Mouse (Mus musculus): ENCODE data around the gene Ovca2. TPM values are rescaled to one million over a fixed set of nuclear protein-coding genes. Genes with fewer than 3 reads are reported as not detected.
"Not testable (repeated sequence)": the region's sequence is repeated elsewhere in the genome, so short reads cannot be mapped to it uniquely, and the experiment has no call there.

Gene Ovca2
- total RNA-seq, 2 experiments from 2014 or later: 12.4 to 13.9 TPM

DNA sequence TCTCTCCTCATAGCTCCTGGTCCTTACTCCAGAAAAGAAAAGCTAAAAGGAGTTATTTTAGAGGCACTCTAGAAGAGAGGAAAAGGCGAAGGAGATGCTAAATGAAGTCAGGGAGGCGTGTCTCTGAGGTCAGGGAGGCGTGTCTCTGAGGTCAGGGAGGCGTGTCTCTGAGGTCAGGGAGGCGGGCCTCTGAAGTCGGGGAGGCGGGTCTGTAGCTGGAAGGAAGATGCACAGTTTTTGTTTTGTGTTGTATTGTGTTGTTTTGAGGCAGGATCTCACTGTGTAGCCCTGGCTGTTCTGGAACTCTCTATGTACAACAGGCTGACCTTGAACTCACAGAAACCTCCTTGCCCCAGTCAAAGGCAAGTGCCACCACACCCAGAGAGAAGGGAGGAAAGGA, 19.3 kb upstream of the Ovca2 start:
- DNase-seq (ENCODE audit: low spot score in 2 of 2): no peak
- intact Hi-C loops (cut with DNase I): no loop called here

DNA sequence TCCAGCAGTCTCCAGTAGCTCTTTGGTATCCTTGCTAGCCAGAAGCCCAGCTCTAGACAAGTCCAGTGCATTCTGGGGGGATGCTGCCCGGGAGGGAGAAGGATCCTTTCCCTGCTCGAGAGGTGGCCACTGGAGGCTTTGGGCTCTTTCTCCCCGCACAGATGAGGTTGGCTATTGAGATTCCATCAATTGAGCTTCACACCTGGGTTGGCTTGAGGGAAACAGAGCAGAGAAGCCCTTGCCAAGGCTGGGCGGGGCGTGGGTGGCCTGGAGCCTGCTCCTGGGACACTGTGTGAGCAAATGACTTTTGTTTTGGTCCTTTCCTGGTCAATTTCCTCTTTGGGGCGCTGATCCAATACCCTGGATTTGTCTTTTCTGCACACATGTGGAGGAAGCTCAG, 17.5 kb upstream of the Ovca2 start:
- no peak for DNase-seq (ENCODE audit: low spot score in 2 of 2)
- intact Hi-C loops (cut with DNase I): no loop called here

DNA sequence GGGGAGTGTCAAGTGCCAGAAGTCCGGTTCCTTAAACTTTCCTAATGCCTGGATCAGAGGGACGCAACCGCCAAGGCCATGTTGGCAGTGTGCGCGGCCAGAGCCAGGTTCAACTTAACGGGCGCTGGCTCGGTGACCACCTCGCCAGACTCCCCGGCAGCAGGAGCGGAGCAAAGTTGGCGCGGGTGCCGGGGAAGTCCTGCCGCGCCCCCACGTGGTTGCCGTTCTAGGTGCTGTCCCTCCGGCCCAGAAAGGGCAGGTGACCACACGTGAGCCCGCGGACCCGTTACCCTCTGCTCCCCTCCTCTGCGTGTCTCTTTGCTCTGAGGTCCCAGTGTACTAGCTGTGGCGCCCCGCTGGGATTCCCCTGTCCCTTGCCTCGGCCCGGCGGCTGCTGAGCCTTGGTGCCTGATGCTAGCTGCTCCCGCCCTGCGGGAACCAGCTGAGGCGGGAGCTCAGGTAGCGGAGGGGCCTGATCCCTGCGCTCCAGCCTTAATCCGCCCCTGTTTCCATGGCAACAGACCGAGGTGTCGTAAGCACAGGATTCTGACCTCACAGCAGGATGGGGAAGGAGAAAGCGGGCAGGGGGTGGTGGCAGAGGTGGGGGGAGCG, 16.3 kb upstream of the Ovca2 start:
- intact Hi-C loops (cut with DNase I): loop anchor here (5.0 kb wide), 2 partner anchors 197 to 267 kb away; partner anchors contain the start of gene Tlcd2
- peak in 1 of 2 experiments; percentile 55 for DNase-seq (ENCODE audit: low spot score in 2 of 2)

DNA sequence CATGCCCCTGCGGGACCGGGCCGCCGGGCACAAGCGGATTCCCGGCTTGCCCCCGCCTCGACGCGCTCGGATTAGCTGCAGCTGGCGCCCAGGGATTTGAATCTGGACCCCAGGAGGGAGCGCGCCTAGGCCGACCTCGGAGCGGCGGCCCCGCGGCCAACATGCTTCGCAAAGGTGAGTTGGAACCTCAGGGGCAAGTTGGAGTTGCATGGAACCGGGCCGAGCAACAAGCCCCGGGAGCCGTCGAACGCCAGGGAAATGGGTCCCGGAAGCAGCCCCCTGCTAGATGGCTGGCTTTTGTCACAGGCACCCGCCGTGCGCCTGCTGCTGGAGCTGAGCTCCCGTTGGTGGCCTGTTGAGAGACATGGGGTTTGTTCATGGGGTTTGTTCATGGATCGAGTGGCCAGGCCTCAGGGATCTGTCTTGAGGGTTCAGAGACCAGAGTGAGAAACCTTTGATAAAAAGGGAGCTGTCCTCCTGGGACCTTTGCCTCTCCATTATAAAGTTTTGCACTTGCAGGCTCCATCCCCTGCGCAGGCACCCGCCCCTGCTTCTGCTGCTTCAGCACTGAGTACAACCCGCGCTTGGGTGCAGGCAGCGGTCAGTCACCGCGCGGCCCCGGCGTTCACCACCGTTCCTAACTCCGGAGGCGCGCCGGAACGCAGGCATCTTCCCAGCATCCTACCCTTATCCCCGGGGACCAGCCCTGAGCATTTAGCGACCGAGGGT, 15.7 kb upstream of the Ovca2 start:
- intact Hi-C loops (cut with DNase I): loop anchor here (5.0 kb wide), 2 partner anchors 198 to 268 kb away; partner anchors contain the start of gene Tlcd2

DNA sequence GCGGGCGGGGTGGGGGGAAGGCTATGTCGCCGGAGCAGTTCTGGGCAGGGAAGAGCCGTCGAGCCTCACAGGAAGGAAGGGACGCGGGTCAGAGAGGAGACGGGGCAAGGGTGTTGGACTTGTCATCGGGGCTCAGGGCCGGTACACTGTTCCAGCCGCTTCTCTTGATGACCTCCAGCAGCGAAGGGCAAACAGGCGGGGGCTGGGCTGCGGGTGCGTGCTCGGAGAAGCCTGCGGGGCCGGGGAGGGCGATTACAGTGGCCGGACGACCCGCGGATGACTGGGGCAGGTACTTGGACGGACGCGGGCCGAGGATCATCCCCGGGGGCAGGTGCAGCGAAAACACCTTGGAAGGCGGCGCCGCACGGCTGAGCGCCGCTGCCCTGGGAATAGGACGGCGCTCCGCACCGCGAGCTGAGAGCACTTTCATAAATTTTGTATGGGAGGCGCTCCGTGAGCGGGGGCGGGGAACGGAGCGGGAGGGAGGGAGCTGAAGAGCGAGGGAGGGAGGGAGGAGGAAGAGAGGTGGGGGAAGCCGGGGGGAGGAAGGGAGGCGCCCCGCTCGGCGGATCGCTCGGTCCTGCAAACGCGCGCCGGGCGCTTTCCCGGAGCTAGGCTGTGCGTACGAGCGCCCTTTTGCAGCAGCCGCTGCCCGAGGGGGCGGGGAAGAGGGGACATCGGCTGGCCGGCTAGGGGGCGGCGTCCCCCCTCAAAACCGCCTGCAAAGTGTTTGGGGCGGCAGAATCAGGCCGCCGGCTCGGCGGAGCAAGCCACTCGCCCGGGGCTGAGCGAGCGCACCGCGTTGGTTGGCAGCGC, 14.8 kb upstream of the Ovca2 start, which contains the start of gene Rtn4rl1:
Rtn4rl1 (plus strand) TSS at position 528 of the 816 bp plus-strand sequence.
- intact Hi-C loops (cut with DNase I): loop anchor here (1.0 to 5.0 kb wide), 3 partner anchors 98 to 269 kb away; partner anchors contain the start of gene Tlcd2
- DNase-seq (ENCODE audit: low spot score in 2 of 2): peak; percentile 74 to 76

More for the DNA sequence above, 15.7 kb upstream of the Ovca2 start:
- DNase-seq (ENCODE audit: low spot score in 2 of 2): no peak

DNA sequence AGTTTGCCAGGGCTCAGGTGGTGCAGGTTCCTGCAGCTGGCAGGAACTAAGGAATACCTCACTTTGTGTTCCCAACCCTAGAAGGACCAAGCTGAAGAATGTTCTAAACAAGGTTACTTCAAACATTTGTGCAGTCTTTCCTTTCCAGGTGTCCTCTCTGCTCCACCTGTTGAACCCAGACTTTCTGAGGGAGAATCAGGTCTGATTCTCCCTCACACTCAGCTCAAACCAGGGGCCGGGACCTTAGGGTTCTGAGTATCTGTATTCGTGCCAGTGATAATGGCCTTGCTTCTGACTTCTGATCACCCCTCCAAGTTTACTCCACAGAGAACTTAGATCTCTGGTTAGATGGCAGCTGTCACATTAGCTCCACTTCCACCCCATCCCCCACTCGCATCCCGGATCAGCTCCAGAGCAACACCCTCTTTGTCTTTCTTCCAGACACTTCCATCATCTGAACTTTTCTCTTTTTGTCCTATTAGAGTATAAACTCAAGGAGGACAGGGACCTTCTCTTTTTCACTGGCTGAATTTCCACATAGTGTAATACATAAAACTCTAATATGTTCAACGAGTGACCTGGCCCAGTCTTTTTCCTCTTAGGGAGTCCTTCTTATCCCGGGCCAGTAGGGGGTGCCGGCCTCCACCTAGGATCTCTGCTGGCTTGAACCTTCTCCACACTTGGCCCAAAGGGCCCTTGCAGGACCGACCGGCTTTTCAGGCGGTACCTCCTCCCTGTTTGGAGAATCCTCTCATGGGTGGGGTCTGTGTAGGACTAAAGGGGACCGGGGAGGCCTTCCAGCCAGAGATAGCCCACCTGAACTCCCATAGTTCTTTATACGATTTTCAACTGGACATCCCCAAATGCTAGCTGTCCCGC, 13.9 kb upstream of the Ovca2 start:
- DNase-seq (ENCODE audit: low spot score in 2 of 2): peak in 1 of 2 experiments; percentile 84
- intact Hi-C loops (cut with DNase I): loop anchor here (1.0 to 5.0 kb wide), 3 partner anchors 99 to 270 kb away; partner anchors contain the start of gene Tlcd2

DNA sequence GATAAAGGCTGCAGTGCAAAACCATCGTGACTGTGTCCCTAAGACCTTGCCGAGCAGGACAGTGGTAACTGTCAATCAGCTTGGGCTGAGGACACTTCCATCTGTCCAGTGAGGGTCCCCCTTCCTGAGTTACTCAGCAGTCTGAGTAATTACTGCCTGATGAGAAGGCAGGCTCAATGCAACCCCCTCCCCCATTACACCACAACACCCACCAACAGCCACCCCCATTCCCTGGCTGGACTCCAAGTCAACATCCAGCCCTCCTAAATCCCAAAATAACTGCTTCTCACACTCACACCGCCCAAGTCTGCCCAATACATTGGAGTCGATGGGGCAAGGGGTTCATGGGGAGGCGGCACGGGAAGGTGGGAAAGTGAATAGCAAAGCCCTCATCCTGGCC, 13.2 kb upstream of the Ovca2 start:
- no peak for DNase-seq (ENCODE audit: low spot score in 2 of 2)
- intact Hi-C loops (cut with DNase I): loop anchor here (5.0 kb wide), 2 partner anchors 200 to 270 kb away; partner anchors contain the start of gene Tlcd2

DNA sequence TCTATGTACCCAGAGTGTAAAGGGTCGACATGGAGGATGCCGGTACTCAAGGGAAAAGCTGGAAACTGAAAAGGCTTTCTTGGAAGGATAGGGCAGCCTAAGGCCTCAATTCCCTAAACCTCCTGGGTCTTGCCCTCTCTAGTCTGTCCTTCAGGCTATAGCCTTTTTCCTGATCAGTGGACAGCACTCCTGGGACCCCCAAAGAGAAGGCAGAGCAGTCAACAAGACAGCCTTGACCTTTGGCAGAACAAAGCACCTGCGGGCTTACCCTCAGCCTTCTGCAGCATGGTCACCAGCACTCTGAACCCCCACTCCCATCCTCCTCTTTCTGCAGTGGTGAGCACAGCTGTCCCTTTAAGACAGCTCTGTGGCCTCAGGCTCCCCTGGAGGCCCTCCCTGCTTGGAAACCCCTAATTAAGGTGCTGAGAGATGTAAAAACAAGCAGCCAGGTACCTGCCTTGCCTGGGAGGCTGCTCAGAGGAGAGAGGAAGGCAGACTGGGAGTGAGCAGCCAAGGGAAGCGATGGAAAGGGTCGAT, 12.3 kb upstream of the Ovca2 start, which contains the start of gene Dph1:
Dph1 (minus strand) TSS at position 337 of the 537 bp plus-strand sequence.
- DNase-seq (ENCODE audit: low spot score in 2 of 2): no peak
- intact Hi-C loops (cut with DNase I): loop anchor here (5.0 kb wide), 2 partner anchors 201 to 271 kb away; partner anchors contain the start of gene Tlcd2

DNA sequence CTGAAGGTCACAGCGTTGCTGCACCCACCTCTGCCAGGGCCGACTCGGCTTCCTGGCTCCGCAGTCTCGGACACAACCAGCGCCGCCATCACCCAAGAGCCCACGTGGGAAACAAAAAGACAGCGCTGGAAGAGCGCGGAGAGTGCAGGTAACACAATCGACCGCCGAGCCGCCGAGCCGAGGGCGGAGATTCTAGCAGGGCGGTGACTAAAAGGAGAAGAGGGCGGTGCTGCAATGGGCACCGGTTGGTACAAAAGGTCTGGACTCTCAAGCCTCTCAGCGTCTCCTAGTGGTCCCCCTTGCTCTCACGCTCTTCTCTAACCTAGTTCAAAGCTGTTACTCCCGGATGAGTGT, 11.7 kb upstream of the Ovca2 start:
- intact Hi-C loops (cut with DNase I): loop anchor here (5.0 kb wide), 2 partner anchors 202 to 272 kb away; partner anchors contain the start of gene Tlcd2
- peak; percentile 81 to 88 for DNase-seq (ENCODE audit: low spot score in 2 of 2)

DNA sequence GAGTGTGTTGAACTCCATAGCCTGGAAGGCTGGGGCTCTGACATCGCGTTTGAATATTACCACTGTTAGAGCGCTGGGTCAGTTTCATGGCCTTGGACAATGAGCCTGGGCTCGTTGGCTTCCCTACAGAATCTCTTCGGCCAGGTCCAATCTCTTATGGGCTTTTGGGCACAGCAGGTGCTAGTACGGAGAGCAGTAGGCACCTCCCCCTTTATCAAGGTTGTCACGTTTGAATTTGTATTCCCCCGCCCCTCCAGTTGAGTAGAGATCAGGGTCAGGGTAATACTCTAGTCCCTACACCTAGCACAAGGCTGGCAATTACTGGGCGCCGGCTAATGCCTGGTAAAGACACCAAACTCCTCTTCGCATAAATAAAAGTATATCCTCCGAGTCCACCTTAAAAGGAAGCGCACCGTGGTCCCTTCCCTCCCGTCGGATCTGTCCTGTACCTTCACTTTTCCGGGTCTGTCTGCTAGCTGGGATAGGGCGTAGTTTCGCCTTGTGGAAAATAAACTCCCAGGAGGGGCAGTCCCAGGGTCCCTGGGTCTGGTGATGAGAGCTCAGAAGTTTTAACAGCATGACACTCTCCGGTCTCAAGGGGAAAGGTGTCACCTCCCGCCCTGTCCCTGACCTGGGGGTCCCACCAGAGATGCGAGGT, 11.2 kb upstream of the Ovca2 start:
- no peak for DNase-seq (ENCODE audit: low spot score in 2 of 2)
- intact Hi-C loops (cut with DNase I): loop anchor here (5.0 kb wide), 2 partner anchors 202 to 272 kb away; partner anchors contain the start of gene Tlcd2

DNA sequence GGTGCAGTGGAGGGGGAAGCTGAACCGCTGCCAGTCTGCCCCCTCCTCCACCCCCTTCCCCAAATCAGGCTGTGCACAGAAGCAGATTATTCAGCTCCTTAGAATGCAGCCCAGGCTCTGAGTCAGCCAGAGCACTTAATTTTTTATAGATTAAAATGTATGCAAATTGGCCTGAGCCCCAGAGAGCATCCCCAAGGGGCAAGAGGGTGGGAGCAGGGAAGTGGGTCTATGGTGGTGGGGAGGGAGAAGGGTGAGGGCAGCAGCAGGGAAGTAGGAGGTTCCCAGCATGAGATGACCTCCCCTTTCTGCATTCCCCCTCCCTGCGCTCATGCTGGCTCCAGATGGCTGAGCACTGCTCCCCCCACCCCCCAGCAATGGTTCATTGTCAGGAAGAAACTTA, 6.4 kb upstream of the Ovca2 start:
- DNase-seq (ENCODE audit: low spot score in 2 of 2): peak in 1 of 2 experiments; percentile 76
- intact Hi-C loops (cut with DNase I): no loop called here

DNA sequence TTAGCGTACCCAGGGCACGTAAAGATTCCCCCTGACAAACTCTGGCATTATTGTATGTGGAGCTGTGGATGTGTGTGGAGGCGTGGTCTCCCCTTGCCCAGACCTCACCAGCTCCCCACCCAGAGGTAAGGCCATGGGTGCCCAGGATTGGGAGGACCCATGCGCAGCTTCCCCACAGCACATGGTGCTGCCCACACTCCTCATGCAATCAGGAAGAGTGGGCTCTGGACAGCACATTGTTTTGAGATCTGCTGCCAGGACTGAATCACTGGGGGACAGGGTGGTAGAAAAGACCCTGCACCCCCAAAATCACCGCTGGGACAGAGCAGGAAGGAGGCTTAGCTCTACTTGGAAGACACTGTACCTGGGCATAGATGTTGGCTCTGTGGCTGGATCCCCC, 5.9 kb upstream of the Ovca2 start:
- intact Hi-C loops (cut with DNase I): no loop called here
- peak in 1 of 2 experiments; percentile 76 for DNase-seq (ENCODE audit: low spot score in 2 of 2)

DNA sequence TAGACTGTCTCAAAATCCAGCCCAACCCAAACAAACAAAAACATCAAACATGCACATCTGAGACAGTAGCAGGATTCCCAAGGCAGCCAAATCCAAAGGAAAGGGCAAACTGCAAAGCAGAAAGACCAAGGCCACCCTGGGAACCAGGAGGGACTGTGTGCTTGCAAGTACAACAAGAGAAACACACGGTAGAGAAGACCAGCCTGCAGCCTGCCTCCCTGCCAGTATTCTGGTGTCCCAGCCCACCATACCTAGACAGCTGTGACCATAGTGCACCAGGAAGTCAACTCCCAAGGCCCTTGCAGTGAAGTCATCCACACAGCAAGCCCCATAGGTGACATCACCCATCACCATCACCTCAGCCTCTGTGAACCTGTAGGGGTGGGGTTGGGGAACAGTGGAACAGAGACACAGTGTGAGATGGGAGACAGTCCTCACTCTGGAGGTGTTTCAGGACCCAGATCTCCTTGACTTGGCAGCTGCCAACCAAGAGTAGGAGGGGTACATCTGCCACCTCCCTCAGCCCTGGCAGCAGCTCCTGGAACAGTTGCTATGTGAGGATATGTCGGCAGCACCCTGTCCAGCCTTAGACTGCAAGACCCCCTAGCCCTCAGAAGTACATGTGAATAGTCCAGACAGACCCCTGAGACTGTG, 5.4 kb upstream of the Ovca2 start:
- DNase-seq (ENCODE audit: low spot score in 2 of 2): peak; percentile 63 to 95
- intact Hi-C loops (cut with DNase I): no loop called here

DNA sequence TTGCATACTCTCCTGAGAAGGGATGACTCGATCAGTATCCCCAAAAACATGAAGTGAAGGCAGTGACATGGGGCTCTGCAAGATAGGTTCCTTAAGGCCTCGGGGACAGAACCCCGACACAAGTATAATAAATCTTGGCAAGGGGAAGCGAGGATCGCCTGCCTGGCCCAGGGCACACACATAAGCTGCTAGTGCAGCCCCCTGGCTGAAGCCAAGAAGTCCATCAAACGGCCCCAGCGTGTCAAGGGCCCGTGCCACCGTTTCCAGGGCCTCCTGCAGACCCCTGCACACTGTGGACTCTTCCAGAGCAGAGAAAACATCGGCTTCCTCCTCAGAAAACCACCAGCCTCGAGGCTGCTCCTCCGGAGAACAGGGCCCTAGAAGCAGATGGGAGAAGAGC, 624 bp downstream of the Ovca2 start:
- DNase-seq (ENCODE audit: low spot score in 2 of 2): no peak
- intact Hi-C loops (cut with DNase I): loop anchor here (5.0 to 10.0 kb wide), 3 partner anchors 334 to 397 kb away; partner anchors contain the start of genes Mnt, Rilp and Scarf1

DNA sequence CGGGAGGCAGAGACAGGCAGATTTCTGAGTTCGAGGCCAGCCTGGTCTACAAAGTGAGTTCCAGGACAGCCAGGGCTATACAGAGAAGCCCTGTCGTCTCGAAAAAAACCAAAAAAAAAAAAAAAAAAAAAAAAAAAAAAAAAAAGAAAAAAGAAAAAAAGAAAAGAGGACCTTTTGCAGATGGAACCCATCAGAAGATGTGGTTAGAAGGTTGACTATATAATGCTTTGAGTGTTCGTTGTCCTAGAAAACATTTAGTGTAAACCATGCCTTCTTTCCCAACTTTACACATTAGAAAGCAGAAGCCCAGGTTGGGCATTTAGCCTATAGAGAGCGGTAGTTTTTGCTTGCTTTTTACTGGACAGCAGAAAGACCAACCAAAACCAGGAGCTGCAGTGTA, 4.1 kb downstream of the Ovca2 start:
- intact Hi-C loops (cut with DNase I): loop anchor here (10.0 kb wide), 2 partner anchors 340 to 400 kb away; partner anchors contain the start of gene Mnt

DNA sequence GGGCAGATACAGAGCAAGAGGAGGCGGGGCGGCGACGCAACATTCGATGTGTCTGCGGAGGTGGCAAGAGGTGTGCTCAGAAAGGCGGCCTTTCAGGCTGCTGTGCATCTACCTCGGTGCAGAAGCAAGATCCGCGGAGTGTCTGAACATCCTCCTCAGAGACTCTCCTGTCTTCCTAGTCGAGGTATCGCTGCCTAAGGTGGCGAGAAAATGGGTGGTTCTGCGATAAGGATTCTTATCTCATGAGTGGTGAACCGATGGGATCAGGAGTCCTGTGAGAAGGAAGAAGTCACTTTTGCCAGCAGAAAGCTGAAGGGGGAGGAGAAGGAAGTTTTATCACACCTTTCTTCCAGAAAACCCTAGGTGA, 4.9 kb downstream of the Ovca2 start:
- DNase-seq (ENCODE audit: low spot score in 2 of 2): no peak
- intact Hi-C loops (cut with DNase I): loop anchor here (2.0 to 10.0 kb wide), 3 partner anchors 287 to 401 kb away; partner anchors contain the start of genes Mnt and Tlcd2

More for the DNA sequence above, 4.1 kb downstream of the Ovca2 start:
- DNase-seq (ENCODE audit: low spot score in 2 of 2): not testable (repeated sequence)
